Mouse (Mus musculus) stomach, embryonic 15.5 days (tissue): Measurements from ENCODE around the gene Olfr1424. TPM values are rescaled to one million over a fixed set of nuclear protein-coding genes. Genes with fewer than 3 reads are reported as not detected.
"Not testable (repeated sequence)": the region's sequence is repeated elsewhere in the genome, so short reads cannot be mapped to it uniquely, and the experiment has no call there.

Experiments used
- ATAC-seq: fragments of 200-750 bp; cut with Nextera tagmentation; 2 replicates; pipeline ENCODE4 v1.8.0; 2017; ENCODE audit warnings: low read depth, moderate number of reproducible peaks, moderate TSS enrichment; ENCODE audit not compliant: insufficient read depth, low FRiP score
- H3K27ac ChIP-seq: fragments of 300-500 bp; sonication (generic); 2 replicates; pipeline ENCODE4 v1.5.1; 2015; ENCODE audit warnings: mild to moderate bottlenecking, inconsistent platforms
- H3K27me3 ChIP-seq: fragments of 300-500 bp; sonication (generic); replicated peaks from 2 replicates; pipeline ENCODE4 v1.6.1; 2015; ENCODE audit warnings: inconsistent platforms
- H3K36me3 ChIP-seq: fragments of 300-500 bp; sonication (generic); 2 replicates; pipeline ENCODE4 v1.6.1; 2015; ENCODE audit warnings: inconsistent platforms
- H3K4me1 ChIP-seq: fragments of 300-500 bp; sonication (generic); 2 replicates; pipeline ENCODE4 v1.6.1; 2015; ENCODE audit warnings: inconsistent platforms
- H3K4me2 ChIP-seq: fragments of 300-500 bp; sonication (generic); 2 replicates; pipeline ENCODE4 v1.6.1; 2015; ENCODE audit warnings: mild to moderate bottlenecking, inconsistent platforms
- H3K4me3 ChIP-seq: fragments of 300-500 bp; sonication (generic); replicated peaks from 2 replicates; pipeline ENCODE4 v1.5.1; 2015; ENCODE audit warnings: inconsistent platforms
- H3K9ac ChIP-seq: fragments of 300-500 bp; sonication (generic); 2 replicates; pipeline ENCODE4 v1.6.1; 2015; ENCODE audit warnings: inconsistent platforms
- H3K9me3 ChIP-seq: fragments of 300-500 bp; sonication (generic); 2 replicates; pipeline ENCODE4 v1.6.1; 2016; ENCODE audit warnings: inconsistent platforms
- WGBS: fragments of 180-500 bp; shearing (Covaris S2); methylation state at CpG from one replicate; pipeline ENCODE4 v1.1.7; 2015; 5-methylcytosine and 5-hydroxymethylcytosine counted together
- polyA plus RNA-seq: library from polyadenylated mRNA; unstranded; fragments of >200 nt; fragmentation: Nextera tagmentation; extraction: Ambion mirVana; gene quantifications from 2 replicates; pipeline ENCODE4 v1.2.1, GENCODE M21; 2015

Gene Olfr1424
- not detected in 2 replicates for polyA plus RNA-seq

GRCm38 (mm10) chr19:12062582-12062981 is at the start of gene Olfr1424:
Olfr1424 (minus strand) TSS chr19:12062682.
- WGBS = 74% methylated on average over 1 of the region's 1 CpGs
- ATAC-seq, H3K4me1 ChIP-seq, H3K27ac ChIP-seq, H3K27me3 ChIP-seq, H3K9ac ChIP-seq, H3K4me3 ChIP-seq, H3K9me3 ChIP-seq, H3K4me2 ChIP-seq, H3K36me3 ChIP-seq: not testable (repeated sequence)

GRCm38 (mm10) chr19:12104541-12104940 is 42.1 kb upstream of the Olfr1424 start:
- Histone ChIP-seq H3K9ac (no peak overlapping the region), H3K27me3 (no peaks in the 10 kb centered on the region), H3K4me2 (no peak overlapping the region), H3K4me1 (no peaks in the 10 kb centered on the region), H3K4me3 (no peak overlapping the region), H3K27ac (no peak overlapping the region), H3K36me3 (no peaks in the 10 kb centered on the region), H3K9me3 (no peaks in the 10 kb centered on the region)
- ATAC-seq = no peak
- WGBS = 59% methylated on average over 1 of the region's 1 CpGs

DNA sequence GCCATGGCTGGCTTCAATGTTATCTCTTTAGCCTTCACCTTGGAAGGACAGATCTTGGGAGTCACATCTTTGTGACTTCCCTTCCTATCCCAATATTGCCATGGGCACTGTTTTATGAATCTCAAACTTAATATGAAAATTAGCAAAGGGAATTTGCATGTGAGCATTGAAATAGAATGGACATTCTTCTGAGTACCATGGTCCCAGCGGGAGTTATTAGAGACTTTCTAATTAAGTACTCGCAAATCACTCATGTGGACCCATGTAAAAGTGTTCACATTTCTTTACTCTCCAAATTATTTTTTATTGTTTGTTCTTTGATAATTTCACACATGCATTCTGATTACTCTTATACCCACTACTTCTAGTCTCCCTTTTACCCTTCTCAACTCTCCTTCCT is 40.8 kb upstream of the Olfr1424 start, which contains the start of gene Olfr1427:
Gene Olfr1427, minus strand, starts transcription at position 101 of the 400 bp plus-strand sequence.
- 90% methylated on average over 2 of the region's 2 CpGs for WGBS
- no peak within 1 kb of the TSS for H3K4me3 ChIP-seq
- H3K36me3 ChIP-seq = no peaks in the 10 kb centered on the region
- H3K9me3 ChIP-seq = no peaks in the 10 kb centered on the region
- no peak within 1 kb of the TSS for H3K9ac ChIP-seq
- H3K27ac ChIP-seq = no peak within 1 kb of the TSS
- ATAC-seq = no peak
- no peak within 1 kb of the TSS for H3K4me2 ChIP-seq
- no peaks in the 10 kb centered on the region for H3K27me3 ChIP-seq
- no peaks in the 10 kb centered on the region for H3K4me1 ChIP-seq

GRCm38 (mm10) chr19:12091913-12092312 is 29.4 kb upstream of the Olfr1424 start, which contains the start of gene Olfr1426:
Olfr1426 (minus strand) TSS chr19:12092013.
- no peaks in the 10 kb centered on the region for H3K9me3 ChIP-seq
- WGBS = 70% methylated on average over 1 of the region's 1 CpGs
- no peaks in the 10 kb centered on the region for H3K4me1 ChIP-seq
- H3K4me3 ChIP-seq = no peak within 1 kb of the TSS
- no peak within 1 kb of the TSS for H3K27ac ChIP-seq
- H3K36me3 ChIP-seq = no peaks in the 10 kb centered on the region
- no peak within 1 kb of the TSS for H3K4me2 ChIP-seq
- no peak for ATAC-seq
- H3K27me3 ChIP-seq = no peaks in the 10 kb centered on the region
- no peak within 1 kb of the TSS for H3K9ac ChIP-seq

- H3K4me1 ChIP-seq, H3K27me3 ChIP-seq, H3K9ac ChIP-seq, ATAC-seq, H3K9me3 ChIP-seq, H3K36me3 ChIP-seq, H3K4me2 ChIP-seq, H3K27ac ChIP-seq, H3K4me3 ChIP-seq: not testable (repeated sequence)
- 68% methylated on average over 4 of the region's 4 CpGs for WGBS
These were observed 15.1 kb upstream of the Olfr1424 start, which contains the start of gene Olfr1425 for GRCm38 (mm10) chr19:12077631-12078030. Olfr1425 (minus strand) TSS chr19:12077731.

DNA sequence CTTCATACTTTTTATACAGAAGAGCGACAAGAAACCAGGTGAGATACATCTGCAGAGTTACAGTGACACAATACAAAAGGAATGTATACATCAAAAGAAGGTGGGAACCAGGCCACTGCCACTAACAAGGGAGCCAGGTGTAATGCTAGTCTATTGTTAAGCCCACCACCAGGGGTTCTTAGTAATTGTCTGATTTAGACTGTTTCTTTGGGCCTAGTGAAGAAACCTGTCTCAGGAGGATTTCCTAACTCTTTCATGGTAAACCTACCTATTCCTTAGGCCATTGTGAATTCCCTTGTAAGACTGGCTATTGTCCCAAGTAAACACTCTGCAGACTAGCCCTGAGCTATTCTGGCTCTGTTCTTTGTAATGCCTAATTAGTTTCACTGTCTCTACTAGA is 7.1 kb upstream of the Olfr1424 start:
- H3K4me1 ChIP-seq, H3K9ac ChIP-seq, H3K4me2 ChIP-seq, H3K36me3 ChIP-seq, H3K27ac ChIP-seq, H3K4me3 ChIP-seq, H3K9me3 ChIP-seq, ATAC-seq, H3K27me3 ChIP-seq: not testable (repeated sequence)
- 75% methylated on average over 1 of the region's 1 CpGs for WGBS

- not testable (repeated sequence) for H3K4me3 ChIP-seq, H3K4me1 ChIP-seq, H3K4me2 ChIP-seq, ATAC-seq, H3K27ac ChIP-seq, H3K9me3 ChIP-seq, H3K36me3 ChIP-seq, H3K27me3 ChIP-seq, H3K9ac ChIP-seq
- WGBS = 52% methylated on average over 1 of the region's 1 CpGs
These were observed 5.3 kb upstream of the Olfr1424 start for GRCm38 (mm10) chr19:12067806-12068205.

- no peak overlapping the region for H3K9ac ChIP-seq
- H3K9me3 ChIP-seq = no peaks in the 10 kb centered on the region
- no peaks in the 10 kb centered on the region for H3K36me3 ChIP-seq
- no peak for ATAC-seq
- no peak overlapping the region for H3K4me2 ChIP-seq
- no peak overlapping the region for H3K27ac ChIP-seq
- no peaks in the 10 kb centered on the region for H3K4me1 ChIP-seq
- no peaks in the 10 kb centered on the region for H3K27me3 ChIP-seq
- WGBS = 89% methylated on average over 5 of the region's 5 CpGs
- no peak overlapping the region for H3K4me3 ChIP-seq
These were observed 19.3 kb downstream of the Olfr1424 start for GRCm38 (mm10) chr19:12043163-12043562.

- 51% methylated on average over 2 of the region's 2 CpGs for WGBS
- no peak within 1 kb of the TSS for H3K27ac ChIP-seq
- ATAC-seq = no peak
- H3K27me3 ChIP-seq = no peaks in the 10 kb centered on the region
- no peak within 1 kb of the TSS for H3K4me2 ChIP-seq
- H3K9me3 ChIP-seq = no peaks in the 10 kb centered on the region
- no peak within 1 kb of the TSS for H3K4me3 ChIP-seq
- no peaks in the 10 kb centered on the region for H3K36me3 ChIP-seq
- H3K4me1 ChIP-seq = no peaks in the 10 kb centered on the region
- no peak within 1 kb of the TSS for H3K9ac ChIP-seq
These were observed 21.3 kb downstream of the Olfr1424 start, which contains the start of gene Olfr1423 for GRCm38 (mm10) chr19:12041217-12041616. Olfr1423 (minus strand) TSS chr19:12041317.

DNA sequence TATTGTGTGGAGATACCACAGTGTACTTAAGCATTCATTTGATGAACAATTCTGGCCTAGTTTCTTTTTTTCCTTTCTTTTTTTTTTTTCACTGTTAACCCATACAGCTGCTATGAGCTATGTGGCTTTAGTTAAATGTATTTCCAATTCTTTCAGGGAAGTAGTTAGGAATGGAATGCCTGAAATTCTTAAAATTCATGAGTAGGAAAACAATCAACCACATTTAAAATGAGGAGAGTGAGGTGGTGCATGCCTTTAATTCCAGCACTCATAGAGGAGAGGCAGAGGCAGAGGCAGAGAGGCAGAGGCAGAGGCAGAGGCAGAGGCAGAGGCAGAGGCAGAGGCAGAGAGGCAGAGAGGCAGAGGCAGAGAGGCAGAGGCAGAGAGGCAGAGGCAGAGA is 24.8 kb downstream of the Olfr1424 start:
- Histone ChIP-seq H3K4me2 (no peak overlapping the region), H3K9ac (no peak overlapping the region), H3K4me3 (no peak overlapping the region), H3K9me3 (no peaks in the 10 kb centered on the region), H3K27ac (no peak overlapping the region), H3K27me3 (no peaks in the 10 kb centered on the region), H3K36me3 (no peaks in the 10 kb centered on the region), H3K4me1 (no peaks in the 10 kb centered on the region)
- ATAC-seq = no peak

DNA sequence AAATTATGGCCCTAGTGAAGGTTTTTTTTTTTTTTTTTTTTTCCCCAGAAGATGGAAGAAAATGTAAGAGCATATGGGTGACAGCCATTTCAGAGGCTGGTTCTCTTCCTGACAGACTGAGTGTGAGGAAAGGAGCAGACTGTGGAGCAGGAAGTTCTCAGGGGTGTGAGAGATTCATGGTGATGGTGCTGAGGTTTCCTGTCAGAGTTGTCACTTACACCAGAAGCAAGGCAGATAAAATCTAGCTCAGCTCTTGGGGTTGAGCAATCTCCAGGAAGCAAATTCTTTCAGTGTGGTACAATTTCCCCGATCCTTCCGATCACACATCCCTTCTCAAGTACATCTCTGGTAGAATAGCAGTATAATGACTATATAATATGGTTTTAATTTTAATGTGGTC is 35.9 kb downstream of the Olfr1424 start:
- Histone ChIP-seq H3K4me3 (no peak overlapping the region), H3K4me1 (no peaks in the 10 kb centered on the region), H3K27ac (no peak overlapping the region), H3K9me3 (no peaks in the 10 kb centered on the region), H3K36me3 (no peaks in the 10 kb centered on the region), H3K27me3 (no peaks in the 10 kb centered on the region), H3K9ac (no peak overlapping the region), H3K4me2 (no peak overlapping the region)
- no peak for ATAC-seq
- 72% methylated on average over 2 of the region's 2 CpGs for WGBS

DNA sequence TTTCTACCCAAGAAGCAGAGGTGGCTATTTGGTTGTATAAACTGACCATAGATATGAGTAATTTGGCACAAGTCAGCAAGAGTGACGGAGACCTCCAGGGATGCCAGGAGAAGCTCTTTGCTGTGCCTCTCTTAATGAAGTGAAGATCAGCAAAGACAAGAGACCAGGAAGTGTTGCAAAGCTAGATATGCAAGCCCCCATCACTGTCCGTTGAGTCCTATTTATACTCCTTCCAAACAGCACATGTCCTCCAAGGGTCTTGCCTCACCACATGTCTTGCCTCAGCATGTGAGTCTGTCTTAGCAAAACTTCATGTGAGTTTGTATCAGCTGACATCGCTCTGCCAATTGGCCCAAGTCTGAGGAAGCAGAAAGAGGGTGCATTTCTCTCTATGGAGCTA is 37.1 kb downstream of the Olfr1424 start:
- WGBS = 79% methylated on average over 3 of the region's 3 CpGs
- H3K4me2 ChIP-seq = no peak overlapping the region
- H3K9me3 ChIP-seq = no peaks in the 10 kb centered on the region
- H3K9ac ChIP-seq = no peak overlapping the region
- no peaks in the 10 kb centered on the region for H3K36me3 ChIP-seq
- H3K27me3 ChIP-seq = no peaks in the 10 kb centered on the region
- ATAC-seq = no peak
- H3K4me3 ChIP-seq = no peak overlapping the region
- no peak overlapping the region for H3K27ac ChIP-seq
- no peaks in the 10 kb centered on the region for H3K4me1 ChIP-seq

GRCm38 (mm10) chr19:12024149-12024548 is 38.3 kb downstream of the Olfr1424 start:
- no peaks in the 10 kb centered on the region for H3K9me3 ChIP-seq
- H3K36me3 ChIP-seq = no peaks in the 10 kb centered on the region
- H3K27ac ChIP-seq = no peak overlapping the region
- no peak overlapping the region for H3K4me3 ChIP-seq
- H3K9ac ChIP-seq = no peak overlapping the region
- H3K4me2 ChIP-seq = no peak overlapping the region
- 72% methylated on average over 4 of the region's 4 CpGs for WGBS
- H3K4me1 ChIP-seq = no peaks in the 10 kb centered on the region
- ATAC-seq = no peak
- H3K27me3 ChIP-seq = no peaks in the 10 kb centered on the region
